Mouse (Mus musculus) hindbrain, postnatal 0 days (tissue): Measurements from ENCODE around the gene Nat8f5. TPM values are rescaled to one million over a fixed set of nuclear protein-coding genes. Genes with fewer than 3 reads are reported as not detected.
"Not testable (repeated sequence)": the region's sequence is repeated elsewhere in the genome, so short reads cannot be mapped to it uniquely, and the experiment has no call there.

Experiments
- ATAC-seq: fragments of 200-750 bp; cut with Nextera tagmentation; 2 replicates; pipeline ENCODE4 v1.8.0; 2017; ENCODE audit warnings: mild to moderate bottlenecking, moderate TSS enrichment, moderate library complexity
- DNase-seq: peaks from one replicate; pipeline ENCODE4 v3.0.0-alpha.2; 2015; ENCODE audit warnings: low spot score
- H3K27ac ChIP-seq: fragments of 300-500 bp; sonication (generic); 2 replicates; pipeline ENCODE4 v1.5.1; 2014; ENCODE audit warnings: mild to moderate bottlenecking
- H3K27me3 ChIP-seq: fragments of 300-500 bp; sonication (generic); 2 replicates; pipeline ENCODE4 v1.6.1; 2014; ENCODE audit warnings: low read length, mixed read lengths; ENCODE audit not compliant: insufficient read depth
- H3K36me3 ChIP-seq: fragments of 300-500 bp; sonication (generic); 2 replicates; pipeline ENCODE4 v1.6.1; 2014; ENCODE audit warnings: low read length, mixed read lengths; ENCODE audit not compliant: insufficient read depth
- H3K4me1 ChIP-seq: fragments of 300-500 bp; sonication (generic); 2 replicates; pipeline ENCODE4 v1.6.1; 2014; ENCODE audit warnings: antibody characterized with exemption, low read length, mixed read lengths; ENCODE audit not compliant: insufficient read depth
- H3K4me2 ChIP-seq: fragments of 300-500 bp; sonication (generic); 2 replicates; pipeline ENCODE4 v1.6.1; 2014; ENCODE audit warnings: low read depth, mild to moderate bottlenecking, low read length, moderate library complexity, mixed read lengths
- H3K4me3 ChIP-seq: fragments of 300-500 bp; sonication (generic); 2 replicates; pipeline ENCODE4 v1.5.1; 2014; ENCODE audit warnings: low read length
- H3K9ac ChIP-seq: fragments of 300-500 bp; sonication (generic); replicated peaks from 2 replicates; pipeline ENCODE4 v1.6.1; 2014; ENCODE audit warnings: mild to moderate bottlenecking, low read length, moderate library complexity, mixed read lengths
- H3K9me3 ChIP-seq: fragments of 300-500 bp; sonication (generic); 2 replicates; pipeline ENCODE4 v1.6.1; 2016; ENCODE audit warnings: low read length, mixed read lengths
- CTCF ChIP-seq: IDR thresholded peaks from 2 replicates; pipeline ENCODE4 v1.5.1; 2016; ENCODE audit warnings: antibody characterized with exemption, control low read depth, low read depth
- WGBS: fragments of 180-500 bp; shearing (Covaris S2); extraction: QIAGEN DNeasy Blood & Tissue Kit; methylation state at CpG from one replicate; pipeline ENCODE4 v1.1.7; 2014; 5-methylcytosine and 5-hydroxymethylcytosine counted together
- polyA plus RNA-seq: library from polyadenylated mRNA; unstranded; fragments of >200 nt; fragmentation: Nextera tagmentation; extraction: Ambion mirVana; gene quantifications from 2 replicates; pipeline ENCODE4 v1.2.1, GENCODE M21; 2015
- total RNA-seq: library from RNA; depleted of rRNA; stranded (reverse); fragments of >200 nt; gene quantifications from 2 replicates; pipeline ENCODE4 v1.2.3, GENCODE M21; 2014

The Nat8f5 gene
- total and polyA plus RNA-seq, 2 experiments from 2014 or later, result 0.54 to 1.9 TPM

DNA sequence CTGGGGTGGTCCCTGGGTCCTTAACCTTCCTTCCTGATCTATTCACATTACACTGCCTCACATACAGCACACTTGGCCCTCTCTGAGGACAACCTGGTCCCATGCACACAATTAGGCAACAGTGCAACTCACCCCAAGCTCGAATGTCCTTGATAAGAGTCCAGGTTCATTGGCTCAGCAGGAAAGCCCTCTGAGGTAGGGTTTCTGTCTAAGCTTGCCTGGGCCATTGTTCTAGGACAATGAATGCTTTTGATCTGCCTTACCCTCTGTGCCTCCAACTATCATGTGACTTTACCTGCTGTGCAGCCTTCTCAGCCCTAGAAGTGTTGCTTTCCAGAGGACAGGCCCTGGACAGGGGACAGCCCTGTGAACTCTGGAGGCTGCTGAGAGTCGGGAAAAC lies 28.5 kb upstream of the Nat8f5 start:
- Histone ChIP-seq H3K27ac (no peak overlapping the region), H3K9me3 (no peaks in the 10 kb centered on the region), H3K27me3 (no peaks in the 10 kb centered on the region), H3K9ac (no peak overlapping the region), H3K36me3 (no peaks in the 10 kb centered on the region), H3K4me3 (no peak overlapping the region), H3K4me2 (no peak overlapping the region), H3K4me1 (no peaks in the 10 kb centered on the region)
- no peak for TF ChIP-seq CTCF
- WGBS, result 21% methylated on average over 2 of the region's 2 CpGs
- DNase-seq (no peak), ATAC-seq (no peak)

DNA sequence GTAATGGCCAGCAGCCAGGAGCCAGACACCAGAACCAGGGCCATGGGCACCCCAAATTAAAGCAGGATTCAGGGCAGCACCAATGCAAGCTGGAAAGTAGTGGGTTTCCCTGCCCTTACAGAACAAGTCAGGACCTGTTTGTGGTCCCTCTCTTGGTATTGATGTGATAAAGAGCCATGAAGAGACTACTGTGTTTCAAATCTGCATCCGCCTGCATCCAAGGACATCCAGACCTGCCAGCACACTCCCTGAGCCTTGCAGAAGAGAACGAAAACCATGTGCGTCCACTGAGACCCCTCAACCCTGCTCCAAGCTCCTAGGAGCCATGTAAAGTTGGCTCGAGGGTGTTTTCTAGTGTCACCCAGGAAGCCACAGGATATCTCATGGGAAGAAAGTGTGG lies 27.4 kb upstream of the Nat8f5 start:
- no peak for TF ChIP-seq CTCF
- no peak overlapping the region for H3K9ac ChIP-seq
- H3K36me3 ChIP-seq, result no peaks in the 10 kb centered on the region
- 87% methylated on average over 4 of the region's 4 CpGs for WGBS
- H3K27me3 ChIP-seq, result no peaks in the 10 kb centered on the region
- H3K4me3 ChIP-seq, result no peak overlapping the region
- DNase-seq (no peak), ATAC-seq (no peak)
- no peak overlapping the region for H3K27ac ChIP-seq
- no peaks in the 10 kb centered on the region for H3K4me1 ChIP-seq
- no peaks in the 10 kb centered on the region for H3K9me3 ChIP-seq
- H3K4me2 ChIP-seq, result no peak overlapping the region

DNA sequence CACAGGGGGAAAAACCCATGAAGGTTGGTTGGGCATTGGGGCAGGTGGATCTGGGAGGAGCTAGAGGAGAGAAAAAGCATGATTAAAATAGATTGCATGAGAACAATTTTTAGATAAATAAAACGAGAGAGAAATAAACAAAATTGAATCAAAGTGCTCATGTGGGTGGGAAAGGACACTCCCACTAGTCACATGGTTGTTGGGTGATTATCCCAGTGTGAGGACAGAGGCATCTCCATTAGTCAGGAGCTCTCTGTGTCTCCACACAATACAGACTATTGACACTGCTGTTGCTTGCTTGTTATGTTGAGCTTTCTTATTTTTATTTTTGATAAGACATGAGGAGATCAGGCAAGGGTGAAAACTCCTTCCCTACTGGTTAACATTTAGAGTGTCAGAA lies 26.1 kb upstream of the Nat8f5 start:
- no peak for DNase-seq

DNA sequence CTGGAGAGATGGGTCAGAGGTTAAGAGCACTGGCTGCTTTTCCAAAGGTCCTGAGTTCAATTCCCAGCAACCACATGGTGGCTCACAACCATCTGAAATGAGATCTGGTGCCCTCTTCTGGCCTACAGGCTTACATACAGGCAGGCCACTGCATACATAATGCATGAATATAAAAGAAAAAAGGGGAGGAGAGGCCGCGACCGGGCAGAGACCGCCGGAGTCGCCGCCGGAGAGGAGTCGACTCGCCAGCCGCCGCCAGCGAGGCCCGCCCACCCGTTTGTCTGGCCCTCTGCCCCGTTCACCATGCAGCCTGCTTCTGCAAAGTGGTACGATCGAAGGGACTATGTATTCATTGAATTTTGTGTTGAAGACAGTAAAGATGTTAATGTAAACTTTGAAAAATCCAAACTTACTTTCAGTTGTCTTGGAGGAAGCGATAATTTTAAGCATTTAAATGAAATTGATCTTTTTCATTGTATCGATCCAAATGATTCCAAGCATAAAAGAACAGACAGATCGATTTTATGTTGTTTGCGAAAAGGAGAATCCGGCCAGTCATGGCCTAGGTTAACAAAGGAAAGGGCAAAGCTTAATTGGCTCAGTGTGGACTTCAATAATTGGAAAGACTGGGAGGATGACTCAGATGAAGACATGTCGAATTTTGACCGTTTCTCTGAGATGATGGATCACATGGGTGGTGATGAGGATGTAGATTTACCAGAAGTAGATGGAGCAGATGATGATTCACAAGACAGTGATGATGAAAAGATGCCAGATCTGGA lies 23.1 kb upstream of the Nat8f5 start:
- peak; percentile 26 for TF ChIP-seq CTCF
- not testable (repeated sequence) for DNase-seq, H3K4me3 ChIP-seq, H3K27me3 ChIP-seq, H3K36me3 ChIP-seq, H3K9ac ChIP-seq, H3K4me1 ChIP-seq, H3K4me2 ChIP-seq, H3K27ac ChIP-seq, H3K9me3 ChIP-seq, ATAC-seq
- 64% methylated on average over 25 of the region's 25 CpGs for WGBS

More for the DNA sequence above, 26.1 kb upstream of the Nat8f5 start:
- ATAC-seq, result no peak
- Histone ChIP-seq H3K9me3 (no peaks in the 10 kb centered on the region), H3K4me1 (no peaks in the 10 kb centered on the region), H3K9ac (no peak overlapping the region), H3K27ac (no peak overlapping the region), H3K27me3 (no peaks in the 10 kb centered on the region), H3K36me3 (no peaks in the 10 kb centered on the region), H3K4me2 (no peak overlapping the region), H3K4me3 (no peak overlapping the region)
- WGBS, result 55% methylated on average over 1 of the region's 1 CpGs
- TF ChIP-seq CTCF, result no peak

DNA sequence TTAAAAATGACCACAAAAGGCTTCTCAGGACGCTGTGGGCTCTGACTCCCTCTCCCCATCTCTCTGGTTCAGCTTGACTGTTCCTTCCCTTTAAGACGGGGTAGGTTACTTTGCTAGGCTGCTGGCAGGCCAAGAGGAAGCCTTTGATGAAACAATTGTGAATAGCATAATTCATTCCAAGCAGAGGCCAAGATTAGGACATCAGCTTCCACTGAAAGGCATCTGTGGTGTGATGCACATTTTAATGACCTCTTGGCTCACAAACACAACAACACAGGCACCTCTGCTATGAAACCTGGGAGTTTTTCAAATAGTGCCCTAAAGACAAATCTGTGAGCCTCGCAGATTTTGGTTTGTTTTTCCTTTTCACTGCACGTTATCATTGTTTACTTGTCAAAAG lies 19.2 kb upstream of the Nat8f5 start:
- Histone ChIP-seq H3K9me3 (no peaks in the 10 kb centered on the region), H3K4me2 (no peak overlapping the region), H3K27me3 (no peaks in the 10 kb centered on the region), H3K36me3 (no peaks in the 10 kb centered on the region), H3K4me1 (no peaks in the 10 kb centered on the region), H3K4me3 (no peak overlapping the region), H3K9ac (no peak overlapping the region), H3K27ac (peak overlapping the region; percentile 48; the same call in 1 of the 2 replicates)
- DNase-seq, result peak; percentile 65
- WGBS, result 25% methylated on average over 4 of the region's 4 CpGs
- no peak for TF ChIP-seq CTCF
- ATAC-seq, result peak; percentile 70

DNA sequence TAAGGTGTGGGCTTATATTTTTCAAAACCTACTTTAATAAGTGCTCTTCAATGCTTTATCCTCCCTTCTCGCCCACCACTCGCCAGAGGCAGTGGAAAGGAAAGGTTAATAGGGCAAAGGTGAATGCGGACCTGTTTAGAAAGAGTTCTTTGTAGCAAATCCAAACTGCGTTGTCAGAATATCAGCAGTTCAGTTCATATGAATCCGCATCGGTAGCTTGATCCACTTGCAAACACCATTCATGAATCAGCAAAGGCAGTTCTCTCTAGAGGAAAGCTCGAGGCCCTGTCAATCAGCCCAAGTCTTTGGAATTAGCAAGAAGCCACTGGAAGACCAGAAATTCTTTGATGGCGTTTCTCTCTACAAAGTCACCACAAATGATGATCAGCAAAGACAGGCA lies 17.9 kb upstream of the Nat8f5 start:
- no peak overlapping the region for H3K4me2 ChIP-seq
- DNase-seq (no peak), ATAC-seq (no peak)
- no peak overlapping the region for H3K27ac ChIP-seq
- 58% methylated on average over 8 of the region's 8 CpGs for WGBS
- no peaks in the 10 kb centered on the region for H3K9me3 ChIP-seq
- H3K27me3 ChIP-seq, result no peaks in the 10 kb centered on the region
- no peak overlapping the region for H3K9ac ChIP-seq
- H3K4me3 ChIP-seq, result no peak overlapping the region
- no peak for TF ChIP-seq CTCF
- H3K4me1 ChIP-seq, result no peaks in the 10 kb centered on the region
- H3K36me3 ChIP-seq, result no peaks in the 10 kb centered on the region

DNA sequence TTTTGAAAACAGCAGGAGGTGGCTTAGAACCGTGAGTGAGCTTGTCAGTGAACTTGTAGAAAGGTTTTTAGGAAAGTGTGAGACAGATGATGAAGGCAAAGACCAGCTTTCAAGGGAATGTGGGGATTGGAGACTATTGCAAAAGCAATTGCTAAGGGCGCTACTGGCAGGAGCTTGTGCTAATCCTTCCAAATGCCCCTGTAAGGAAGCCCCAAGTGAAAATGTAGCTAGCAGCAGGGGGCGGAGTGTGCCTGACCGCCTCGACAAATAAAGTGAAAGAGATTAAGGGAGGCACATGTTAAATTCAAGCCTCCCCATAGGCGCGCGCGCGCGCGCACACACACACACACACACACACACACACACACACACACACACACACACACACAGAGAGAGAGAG lies 16.5 kb upstream of the Nat8f5 start:
- H3K9ac ChIP-seq, H3K27ac ChIP-seq, H3K4me1 ChIP-seq, H3K4me2 ChIP-seq, H3K36me3 ChIP-seq, H3K9me3 ChIP-seq, H3K27me3 ChIP-seq, H3K4me3 ChIP-seq: not testable (repeated sequence)
- TF ChIP-seq CTCF, result peak; percentile 22; the same call in 1 of the 2 replicates
- ATAC-seq (peak; percentile 56), DNase-seq (peak; percentile 74)
- WGBS, result 16% methylated on average over 12 of the region's 12 CpGs
